Mouse (Mus musculus) v-Abl transformed pro-B cells (cell line): ENCODE results near the gene Anapc11.

Experiments used
- in situ Hi-C, 2 experiments: fragments of 400-800 bp; cut with MboI; formaldehyde crosslinking; loops; one replicate each; pipeline ENCODE4 v1.15.1; 2025; ENCODE audit not compliant: unreplicated experiment in 2 of 2

The Anapc11 gene

GRCm38 (mm10) chr11:120618619-120619535 lies 20.7 kb downstream of the Anapc11 start:
- in situ Hi-C loops: loop anchor here (5.0 to 25.0 kb wide), 4 partner anchors 37 to 168 kb away; partner anchors contain the start of genes Arhgdia (in 1 of the 2), Dus1l (in 1 of the 2), Gps1 (in 1 of the 2) and Rfng (in 1 of the 2)

GRCm38 (mm10) chr11:120620195-120620594 lies 22.0 kb downstream of the Anapc11 start:
- in situ Hi-C loops: loop anchor here (5.0 to 25.0 kb wide), 4 partner anchors 62 to 167 kb away; partner anchors contain the start of genes Cenpx (in 2 of the 2), Lrrc45 (in 2 of the 2), Dus1l (in 1 of the 2) and Gps1 (in 1 of the 2)

GRCm38 (mm10) chr11:120622805-120623204 lies 24.6 kb downstream of the Anapc11 start:
- in situ Hi-C loops: loop anchor here (5.0 to 25.0 kb wide), 4 partner anchors 59 to 164 kb away; partner anchors contain the start of genes Cenpx (in 2 of the 2), Lrrc45 (in 2 of the 2), Dus1l (in 1 of the 2) and Gps1 (in 1 of the 2)

GRCm38 (mm10) chr11:120623961-120624679 lies 25.9 kb downstream of the Anapc11 start:
- in situ Hi-C loops: loop anchor here (5.0 to 25.0 kb wide), 4 partner anchors 58 to 163 kb away; partner anchors contain the start of genes Cenpx (in 2 of the 2), Lrrc45 (in 2 of the 2), Dus1l (in 1 of the 2) and Gps1 (in 1 of the 2)

- in situ Hi-C loops: loop anchor here (5.0 to 25.0 kb wide), 4 partner anchors 58 to 163 kb away; partner anchors contain the start of genes Cenpx (in 2 of the 2), Lrrc45 (in 2 of the 2), Dus1l (in 1 of the 2) and Gps1 (in 1 of the 2)
Measured at GRCm38 (mm10) chr11:120624680-120625111, 26.5 kb downstream of the Anapc11 start.

GRCm38 (mm10) chr11:120625152-120625775 lies 27.0 kb downstream of the Anapc11 start, which contains the start of gene Sirt7:
Sirt7 (minus strand) TSS chr11:120625240.
- in situ Hi-C loops: loop anchor here in 1 of 2 experiments (10.0 kb wide), 1 partner anchor 150 kb away; no protein-coding TSS in a partner anchor

GRCm38 (mm10) chr11:120626785-120627467 lies 28.7 kb downstream of the Anapc11 start:
- in situ Hi-C loops: loop anchor here in 1 of 2 experiments (10.0 kb wide), 1 partner anchor 148 kb away; no protein-coding TSS in a partner anchor

- in situ Hi-C loops: loop anchor here in 1 of 2 experiments (10.0 kb wide), 1 partner anchor 147 kb away; no protein-coding TSS in a partner anchor
Measured at GRCm38 (mm10) chr11:120627468-120628300, 29.5 kb downstream of the Anapc11 start.

GRCm38 (mm10) chr11:120628601-120629340 lies 30.6 kb downstream of the Anapc11 start:
- in situ Hi-C loops: loop anchor here in 1 of 2 experiments (10.0 kb wide), 1 partner anchor 146 kb away; no protein-coding TSS in a partner anchor

GRCm38 (mm10) chr11:120629341-120629730 lies 31.1 kb downstream of the Anapc11 start:
- in situ Hi-C loops: loop anchor here in 1 of 2 experiments (10.0 kb wide), 1 partner anchor 145 kb away; no protein-coding TSS in a partner anchor

GRCm38 (mm10) chr11:120629911-120630310 lies 31.7 kb downstream of the Anapc11 start:
- in situ Hi-C loops: loop anchor here (5.0 to 10.0 kb wide), 2 partner anchors 42 to 145 kb away; partner anchors contain the start of gene Aspscr1 (in 1 of the 2)

GRCm38 (mm10) chr11:120630401-120630871 lies 32.2 kb downstream of the Anapc11 start:
- in situ Hi-C loops: loop anchor here in 1 of 2 experiments (5.0 kb wide), 1 partner anchor 42 kb away; the partner anchor contains the start of gene Aspscr1

- in situ Hi-C loops: loop anchor here in 1 of 2 experiments (5.0 kb wide), 1 partner anchor 41 kb away; the partner anchor contains the start of gene Aspscr1
Measured at GRCm38 (mm10) chr11:120630881-120631725, 32.9 kb downstream of the Anapc11 start.

GRCm38 (mm10) chr11:120631726-120632448 lies 33.7 kb downstream of the Anapc11 start:
- in situ Hi-C loops: loop anchor here in 1 of 2 experiments (5.0 kb wide), 1 partner anchor 40 kb away; the partner anchor contains the start of gene Aspscr1
